ENCODE assay signal across 20 mouse cellular contexts in the genomic region with DNA sequence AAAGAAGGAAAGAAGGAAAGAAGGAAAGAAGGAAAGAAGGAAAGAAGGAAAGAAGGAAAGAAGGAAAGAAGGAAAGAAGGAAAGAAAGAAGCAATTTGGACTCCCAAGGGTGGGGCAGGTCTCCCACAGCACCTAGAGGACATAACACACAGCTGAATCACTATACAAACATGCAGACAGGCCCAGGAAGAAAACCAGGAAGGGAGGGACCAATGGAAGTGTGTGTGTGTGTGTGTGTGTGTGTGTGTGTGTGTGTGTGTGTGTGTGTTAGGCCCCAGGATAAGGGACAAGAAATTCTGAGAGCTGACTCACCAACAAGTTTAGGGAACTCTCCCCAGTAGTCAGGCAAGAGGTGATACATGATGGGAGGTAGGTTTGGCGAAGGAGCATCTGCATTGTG.
DNase-seq lines count a peak whose midpoint lies in the region; ATAC-seq and TF ChIP-seq lines count a peak whose summit lies in the region.
"Had no signal": no experiment of that assay in that cellular context is flagged by ENCODE, and none has a peak within 500 bp of the region (broad histone marks: within the 10 kb centered on the region; RNA-seq: fewer than 3 reads in every experiment).

No protein-coding gene starts in this region.

- H3K27ac ChIP-seq in lung, postnatal 0 days (ENCODE audit: low read length): no peak overlapping the region
- no peak overlapping the region for H3K27ac ChIP-seq in stomach, embryonic 16.5 days (ENCODE audit: low read length)
- H3K27ac ChIP-seq: embryonic facial prominence, embryonic 12.5 days; forebrain, embryonic 12.5 days; heart, embryonic 10.5 days; hindbrain, embryonic 13.5 days had no signal

- no peaks in the 10 kb centered on the region for H3K27me3 ChIP-seq in lung, postnatal 0 days (replicated peaks; ENCODE audit: insufficient read depth, low read length)
- no peaks in the 10 kb centered on the region for H3K27me3 ChIP-seq in stomach, embryonic 16.5 days (ENCODE audit: control insufficient read depth, insufficient read depth, low read length)
- H3K27me3 ChIP-seq: embryonic facial prominence, embryonic 12.5 days had no signal

- H3K4me3 ChIP-seq in lung, postnatal 0 days (ENCODE audit: low read depth, low read length): no peak overlapping the region
- H3K4me3 ChIP-seq in stomach, embryonic 16.5 days (replicated peaks; ENCODE audit: low read length): no peak overlapping the region
- H3K4me3 ChIP-seq: embryonic facial prominence, embryonic 12.5 days; forebrain, embryonic 12.5 days; heart, embryonic 10.5 days; hindbrain, embryonic 13.5 days had no signal

- no peaks in the 10 kb centered on the region for H3K9me3 ChIP-seq in lung, postnatal 0 days (ENCODE audit: low read length)
- no peaks in the 10 kb centered on the region for H3K9me3 ChIP-seq in stomach, embryonic 16.5 days (replicated peaks; ENCODE audit: control insufficient read depth, low read length)
- H3K9me3 ChIP-seq: embryonic facial prominence, embryonic 12.5 days; forebrain, embryonic 12.5 days; heart, embryonic 10.5 days; hindbrain, embryonic 13.5 days had no signal

- WGBS in lung, postnatal 0 days: 71% methylated on average over 1 of the region's 1 CpGs
- whole genome bisulfite sequencing in stomach, embryonic 16.5 days: 67% methylated on average over 1 of the region's 1 CpGs

- no peak for ATAC-seq in lung, postnatal 0 days
- ATAC-seq in stomach, embryonic 16.5 days (ENCODE audit: insufficient read depth, low FRiP score): peak; percentile 86; the same call in 1 of the 2 replicates
- ATAC-seq: forebrain, embryonic 16.5 days had no signal

- no peak for TF ChIP-seq EP300 in lung, postnatal 0 days (IDR thresholded peaks at IDR 0.05)

- H3K36me3 ChIP-seq in lung, postnatal 0 days (ENCODE audit: insufficient read depth, low read length): no peaks in the 10 kb centered on the region
- H3K36me3 ChIP-seq in stomach, embryonic 16.5 days (ENCODE audit: control insufficient read depth, insufficient read depth, low read length): no peaks in the 10 kb centered on the region
- H3K36me3 ChIP-seq: embryonic facial prominence, embryonic 12.5 days; forebrain, embryonic 12.5 days; heart, embryonic 10.5 days; hindbrain, embryonic 13.5 days had no signal

- H3K4me2 ChIP-seq in lung, postnatal 0 days (replicated peaks; ENCODE audit: low read depth, low read length): no peak overlapping the region
- no peak overlapping the region for H3K4me2 ChIP-seq in stomach, embryonic 16.5 days (ENCODE audit: low read depth, low read length)
- H3K4me2 ChIP-seq: embryonic facial prominence, embryonic 12.5 days; forebrain, embryonic 12.5 days; hindbrain, embryonic 13.5 days had no signal

- intact Hi-C loops in heart, postnatal 14 days (cut with DNase I): no loop called here

- no peak overlapping the region for H3K9ac ChIP-seq in lung, postnatal 0 days (replicated peaks; ENCODE audit: low read depth)
- no peak overlapping the region for H3K9ac ChIP-seq in stomach, embryonic 16.5 days (ENCODE audit: low read length)
- H3K9ac ChIP-seq: embryonic facial prominence, embryonic 12.5 days; forebrain, embryonic 12.5 days; hindbrain, embryonic 13.5 days had no signal

- DNase-seq in lung, postnatal 0 days (ENCODE audit: low spot score): peak; percentile 4
- no peak for DNase-seq in lung, postnatal 25 days (ENCODE audit: low spot score)
- peak; percentile 14 for DNase-seq in urinary bladder, postnatal 25 days (ENCODE audit: low spot score)
- no peak for DNase-seq in urinary bladder, adult 2 months (ENCODE audit: low spot score)
- DNase-seq in heart, postnatal 14 days: no peak
- DNase-seq in left cerebral cortex, adult 8-10 months (ENCODE audit: low spot score in 2 of 2): no peak
- DNase-seq: adrenal gland, adult 8-10 months; adrenal gland, postnatal 36 days; cerebellum, adult 11 months; cerebellum, adult 8-10 months; cerebellum, postnatal 25 days; gastrocnemius, postnatal 10 days; heart, adult 18-20 months; heart, postnatal 10 days had no signal

- no peaks in the 10 kb centered on the region for H3K4me1 ChIP-seq in lung, postnatal 0 days (ENCODE audit: insufficient read depth, low read depth, low read length)
- H3K4me1 ChIP-seq in stomach, embryonic 16.5 days (ENCODE audit: control insufficient read depth, insufficient read depth, low read length): no peaks in the 10 kb centered on the region
- H3K4me1 ChIP-seq: embryonic facial prominence, embryonic 12.5 days had no signal

- TF ChIP-seq CTCF in lung, postnatal 0 days (IDR thresholded peaks at IDR 0.05): no peak

Comparison
In these comparisons a context has a peak if more than half of its experiments do, and no peak if none do; other contexts are left out.
1. DNase-seq: peak in lung, postnatal 0 days (single experiment) and urinary bladder, postnatal 25 days (single experiment); none in lung, postnatal 25 days (single experiment), urinary bladder, adult 2 months (single experiment), heart, postnatal 14 days (0 of 2) and left cerebral cortex, adult 8-10 months (0 of 2).